Mouse (Mus musculus) neural tube, embryonic 14.5 days (tissue): ENCODE measurements around the gene Trpm2. TPM values are rescaled to one million over a fixed set of nuclear protein-coding genes. Genes with fewer than 3 reads are reported as not detected.
A peak's percentile ranks its signal among the peaks of the same experiment; 100 is the strongest.

Experiments
- ATAC-seq: fragments of 200-750 bp; cut with Nextera tagmentation; 2 replicates; pipeline ENCODE4 v1.8.0; 2017; ENCODE audit warnings: low read depth, mild to moderate bottlenecking, moderate TSS enrichment, moderate library complexity
- H3K27ac ChIP-seq: fragments of 300-500 bp; sonication (generic); 2 replicates; pipeline ENCODE4 v1.5.1; 2014; ENCODE audit warnings: low read depth, mild to moderate bottlenecking, control low read depth, low read length, moderate library complexity, mixed read lengths
- H3K27me3 ChIP-seq: fragments of 300-500 bp; sonication (generic); 2 replicates; pipeline ENCODE4 v1.6.1; 2014; ENCODE audit warnings: low read length; ENCODE audit not compliant: control insufficient read depth, insufficient read depth
- H3K36me3 ChIP-seq: fragments of 300-500 bp; sonication (generic); 2 replicates; pipeline ENCODE4 v1.6.1; 2014; ENCODE audit warnings: low read length, mixed read lengths; ENCODE audit not compliant: control insufficient read depth, insufficient read depth
- H3K4me1 ChIP-seq: fragments of 300-500 bp; sonication (generic); 2 replicates; pipeline ENCODE4 v1.6.1; 2014; ENCODE audit warnings: low read length; ENCODE audit not compliant: control insufficient read depth, insufficient read depth
- H3K4me2 ChIP-seq: fragments of 300-500 bp; sonication (generic); 2 replicates; pipeline ENCODE4 v1.6.1; 2014; ENCODE audit warnings: mild to moderate bottlenecking, low read depth, low read length, control low read depth
- H3K4me3 ChIP-seq: fragments of 300-500 bp; sonication (generic); 2 replicates; pipeline ENCODE4 v1.5.1; 2014; ENCODE audit warnings: low read depth, low read length, control low read depth, mixed read lengths
- H3K9ac ChIP-seq: fragments of 300-500 bp; sonication (generic); replicated peaks from 2 replicates; pipeline ENCODE4 v1.6.1; 2014; ENCODE audit warnings: low read depth, mild to moderate bottlenecking, control low read depth, low read length, mixed read lengths
- H3K9me3 ChIP-seq: fragments of 300-500 bp; sonication (generic); 2 replicates; pipeline ENCODE4 v1.6.1; 2016; ENCODE audit warnings: low read length; ENCODE audit not compliant: control insufficient read depth
- WGBS: fragments of 180-500 bp; shearing (Covaris S2); extraction: QIAGEN DNeasy Blood & Tissue Kit; methylation state at CpG from one replicate; pipeline ENCODE4 v1.1.7; 2014; 5-methylcytosine and 5-hydroxymethylcytosine counted together
- polyA plus RNA-seq: library from polyadenylated mRNA; unstranded; fragments of >200 nt; fragmentation: Nextera tagmentation; extraction: Ambion mirVana; gene quantifications from 2 replicates; pipeline ENCODE4 v1.2.1, GENCODE M21; 2014

The Trpm2 gene
- polyA plus RNA-seq, 1 experiment from 2014 or later, result 9.2 TPM

DNA sequence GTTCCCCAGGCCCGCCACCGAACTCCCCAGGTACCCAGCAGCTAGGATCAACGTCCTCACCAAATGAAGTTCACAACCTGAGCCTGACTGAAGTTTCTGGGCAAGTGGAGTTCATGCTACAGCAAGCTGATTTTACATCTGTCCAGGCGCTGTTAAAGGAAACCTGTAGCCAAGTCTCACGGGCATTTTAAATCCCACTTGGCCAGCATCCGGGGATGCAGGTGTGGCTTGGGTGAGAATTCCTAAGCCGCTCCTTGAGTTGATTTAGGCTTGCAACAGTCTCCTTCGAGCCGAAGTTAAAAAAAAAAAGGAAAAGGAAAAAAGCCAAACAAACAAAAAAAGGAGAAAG is 39.6 kb upstream of the Trpm2 start, which contains the start of gene Pfkl:
Pfkl (minus strand) TSS at position 139 of the 349 bp plus-strand sequence.
- H3K4me3 ChIP-seq, result peak within 1 kb of the TSS; percentile 81
- no peak for ATAC-seq

DNA sequence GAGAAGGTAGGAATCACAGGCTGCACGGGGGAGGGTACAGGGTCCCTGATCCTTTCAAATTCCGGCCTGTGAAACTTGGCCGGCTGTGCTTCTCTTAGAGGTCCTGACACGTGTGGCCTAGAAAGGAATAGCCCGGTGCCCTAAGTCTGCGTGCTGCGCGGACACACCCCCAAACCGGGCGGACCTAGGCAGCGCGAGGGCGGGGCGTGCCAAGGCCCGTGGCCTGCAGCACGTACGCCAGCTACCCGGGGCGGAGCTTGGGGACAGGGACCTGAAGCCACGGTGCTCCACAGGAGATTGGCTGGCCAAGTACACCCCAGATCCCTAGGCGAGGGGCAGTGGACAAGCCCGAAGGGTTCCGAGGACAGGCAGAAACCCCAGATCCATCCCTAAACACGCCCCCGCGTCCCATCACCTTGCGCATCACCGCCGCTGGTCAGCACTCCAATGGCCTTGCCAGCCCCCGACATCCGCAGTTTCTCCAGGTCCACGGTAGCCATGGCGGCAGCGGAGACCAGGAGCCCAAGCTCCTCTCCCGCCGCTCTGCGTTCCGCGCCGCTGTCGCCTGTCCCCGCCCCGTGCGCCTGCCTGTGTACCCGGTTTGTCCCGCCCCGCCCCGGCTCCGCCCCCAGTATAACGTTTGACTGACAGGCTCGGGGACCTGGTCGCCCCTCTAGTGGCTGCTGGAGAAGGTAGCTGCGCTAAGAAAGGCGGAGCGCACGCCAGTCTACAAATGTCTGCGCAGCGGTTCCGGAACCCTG is 39.0 kb upstream of the Trpm2 start:
- Histone ChIP-seq H3K36me3 (no peaks in the 10 kb centered on the region), H3K4me3 (peak overlapping the region; percentile 81), H3K27me3 (no peaks in the 10 kb centered on the region), H3K9me3 (no peaks in the 10 kb centered on the region), H3K4me1 (peaks cover 19% of the 10 kb centered on the region), H3K9ac (peak overlapping the region; percentile 84), H3K4me2 (peak overlapping the region; percentile 68), H3K27ac (peak overlapping the region; percentile 94)
- under 1% methylated on average over 47 of the region's 59 CpGs for WGBS
- peak; percentile 97 for ATAC-seq

More for the DNA sequence above, 39.6 kb upstream of the Trpm2 start, which contains the start of gene Pfkl:
- no peaks in the 10 kb centered on the region for H3K9me3 ChIP-seq
- H3K27ac ChIP-seq, result peak within 1 kb of the TSS; percentile 94
- no peaks in the 10 kb centered on the region for H3K27me3 ChIP-seq
- H3K36me3 ChIP-seq, result no peaks in the 10 kb centered on the region
- WGBS, result under 1% methylated on average over 9 of the region's 9 CpGs
- peak within 1 kb of the TSS; percentile 68 for H3K4me2 ChIP-seq
- peaks cover 19% of the 10 kb centered on the region for H3K4me1 ChIP-seq
- peak within 1 kb of the TSS; percentile 84 for H3K9ac ChIP-seq

DNA sequence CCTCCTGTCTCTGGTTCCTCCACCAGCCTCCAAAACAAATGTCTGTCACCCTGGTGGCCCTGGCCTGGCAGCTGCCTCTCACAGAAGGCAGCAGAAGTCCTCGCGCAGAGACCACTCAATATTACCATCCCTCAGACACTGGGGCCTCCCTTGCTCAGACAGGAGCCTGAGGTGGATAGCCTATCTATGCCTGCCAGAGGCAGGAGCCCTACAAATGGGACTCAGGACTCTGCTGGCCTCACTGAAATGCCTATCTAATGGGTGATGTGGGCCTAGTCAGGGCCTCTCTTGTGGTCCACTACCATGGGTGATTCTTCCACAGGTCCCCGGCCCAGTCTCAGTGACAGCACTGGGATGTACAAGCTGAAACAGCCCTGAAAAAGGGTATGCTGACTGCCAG is 37.8 kb upstream of the Trpm2 start:
- ATAC-seq, result no peak
- Histone ChIP-seq H3K9me3 (no peaks in the 10 kb centered on the region), H3K36me3 (no peaks in the 10 kb centered on the region), H3K4me2 (peak overlapping the region; percentile 68), H3K4me3 (peak overlapping the region; percentile 81), H3K4me1 (peaks cover 19% of the 10 kb centered on the region), H3K27ac (no peak overlapping the region), H3K9ac (0 out of 2 replicates have a peak overlapping the region, but pooled peaks have one; percentile 17), H3K27me3 (no peaks in the 10 kb centered on the region)
- WGBS, result 68% methylated on average over 3 of the region's 3 CpGs

DNA sequence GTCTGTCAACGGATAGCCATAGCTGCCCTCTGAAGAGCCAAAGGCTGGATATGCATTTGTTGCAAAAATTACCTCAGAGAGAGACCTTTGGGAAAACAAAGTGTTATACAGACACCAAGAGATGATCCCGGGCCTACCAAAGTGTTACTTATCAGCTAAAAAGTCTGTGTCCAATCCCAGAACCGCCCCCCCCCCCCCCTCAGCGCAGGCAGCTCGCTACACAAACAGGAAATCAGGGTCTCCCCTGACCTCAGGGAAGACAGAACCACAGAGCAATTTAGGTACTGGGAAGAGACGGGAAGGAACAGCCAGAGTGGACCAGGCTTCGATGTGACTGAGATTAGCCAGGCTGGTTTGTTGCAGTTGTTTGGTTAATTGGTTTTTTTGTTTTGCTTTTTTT is 36.8 kb upstream of the Trpm2 start:
- H3K4me2 ChIP-seq, result 0 out of 2 replicates have a peak overlapping the region, but pooled peaks have one; percentile 6
- H3K4me1 ChIP-seq, result peaks cover 19% of the 10 kb centered on the region
- no peak overlapping the region for H3K4me3 ChIP-seq
- no peak overlapping the region for H3K27ac ChIP-seq
- no peak for ATAC-seq
- no peaks in the 10 kb centered on the region; the same call in 1 of the 2 replicates for H3K36me3 ChIP-seq
- 23% methylated on average over 7 of the region's 7 CpGs for WGBS
- no peaks in the 10 kb centered on the region for H3K9me3 ChIP-seq
- no peaks in the 10 kb centered on the region for H3K27me3 ChIP-seq
- no peak overlapping the region for H3K9ac ChIP-seq

- no peak for ATAC-seq
- no peaks in the 10 kb centered on the region; the same call in 1 of the 2 replicates for H3K36me3 ChIP-seq
- WGBS, result 91% methylated on average over 4 of the region's 4 CpGs
- no peak overlapping the region for H3K4me2 ChIP-seq
- H3K4me1 ChIP-seq, result peaks cover 19% of the 10 kb centered on the region
- no peak overlapping the region for H3K9ac ChIP-seq
- H3K27me3 ChIP-seq, result no peaks in the 10 kb centered on the region
- no peaks in the 10 kb centered on the region for H3K9me3 ChIP-seq
- H3K4me3 ChIP-seq, result no peak overlapping the region
- H3K27ac ChIP-seq, result no peak overlapping the region
Observed at GRCm38 (mm10) chr10:78005791-78006438, 35.6 kb upstream of the Trpm2 start.

DNA sequence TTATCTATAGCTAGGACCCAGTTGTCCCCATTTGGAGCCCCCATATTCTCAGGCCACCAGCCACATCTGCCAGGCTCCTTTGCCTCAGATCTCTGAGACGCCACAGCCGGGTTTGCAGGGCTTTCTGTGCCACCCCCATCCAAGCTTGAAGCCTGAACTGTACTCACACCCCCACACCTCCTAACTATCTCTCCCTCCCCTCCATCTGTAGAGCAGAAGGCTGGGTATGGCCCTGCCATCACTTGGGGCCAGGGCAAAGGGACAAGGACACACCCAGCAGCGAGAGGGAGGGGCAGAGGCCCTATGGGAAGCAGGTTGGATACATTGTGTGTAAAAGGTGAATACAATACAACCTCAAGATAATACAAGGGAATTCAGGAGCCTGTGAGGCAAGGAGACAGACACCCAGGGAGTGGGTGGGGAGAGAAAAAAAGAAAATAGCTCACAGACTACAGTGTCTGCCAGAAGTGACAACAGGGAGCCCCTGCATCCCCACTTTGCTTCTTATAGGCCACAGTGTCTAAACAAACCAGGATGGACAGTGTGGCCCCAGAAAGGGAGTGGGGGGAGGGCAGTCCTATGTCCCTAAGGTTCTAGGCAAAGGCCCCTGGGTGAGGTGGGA is 34.2 kb upstream of the Trpm2 start:
- Histone ChIP-seq H3K4me2 (no peak overlapping the region), H3K27me3 (no peaks in the 10 kb centered on the region), H3K36me3 (peaks cover 13% of the 10 kb centered on the region), H3K9me3 (no peaks in the 10 kb centered on the region), H3K4me1 (peaks cover 19% of the 10 kb centered on the region), H3K27ac (no peak overlapping the region), H3K9ac (no peak overlapping the region), H3K4me3 (no peak overlapping the region)
- 86% methylated on average over 3 of the region's 3 CpGs for WGBS
- ATAC-seq, result no peak

- no peak for ATAC-seq
- peaks cover 22% of the 10 kb centered on the region for H3K36me3 ChIP-seq
- no peak overlapping the region for H3K9ac ChIP-seq
- H3K27ac ChIP-seq, result no peak overlapping the region
- peaks cover 8% of the 10 kb centered on the region; the same call in 1 of the 2 replicates for H3K4me1 ChIP-seq
- H3K4me3 ChIP-seq, result no peak overlapping the region
- no peak overlapping the region for H3K4me2 ChIP-seq
- WGBS, result 95% methylated on average over 2 of the region's 2 CpGs
- H3K27me3 ChIP-seq, result no peaks in the 10 kb centered on the region
- no peaks in the 10 kb centered on the region for H3K9me3 ChIP-seq
Observed at GRCm38 (mm10) chr10:78002316-78002715, 32.0 kb upstream of the Trpm2 start.

DNA sequence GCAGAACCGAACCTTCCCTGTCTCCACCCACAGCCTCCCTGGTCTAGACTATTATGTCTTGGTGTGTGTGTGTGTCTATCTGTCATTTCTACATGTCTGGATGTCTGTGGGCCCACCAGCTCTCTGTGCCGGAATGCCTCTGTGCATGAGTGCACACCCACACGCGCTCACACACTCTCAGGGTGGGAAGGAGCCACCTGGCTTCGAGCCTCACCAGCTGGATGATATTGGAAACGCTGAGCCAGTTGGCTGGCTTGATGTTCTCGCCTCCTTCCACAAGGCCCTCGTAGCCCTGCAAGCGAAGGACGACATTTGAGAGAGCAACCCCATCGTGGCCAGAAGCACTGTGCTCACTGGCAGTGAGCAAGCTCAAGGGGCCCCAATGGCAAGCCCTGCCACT is 31.4 kb upstream of the Trpm2 start:
- Histone ChIP-seq H3K36me3 (peaks cover 22% of the 10 kb centered on the region), H3K4me1 (peaks cover 5% of the 10 kb centered on the region; the same call in 1 of the 2 replicates), H3K4me3 (no peak overlapping the region), H3K9ac (no peak overlapping the region), H3K27ac (no peak overlapping the region), H3K4me2 (no peak overlapping the region), H3K9me3 (no peaks in the 10 kb centered on the region), H3K27me3 (no peaks in the 10 kb centered on the region)
- no peak for ATAC-seq
- 96% methylated on average over 11 of the region's 11 CpGs for WGBS

DNA sequence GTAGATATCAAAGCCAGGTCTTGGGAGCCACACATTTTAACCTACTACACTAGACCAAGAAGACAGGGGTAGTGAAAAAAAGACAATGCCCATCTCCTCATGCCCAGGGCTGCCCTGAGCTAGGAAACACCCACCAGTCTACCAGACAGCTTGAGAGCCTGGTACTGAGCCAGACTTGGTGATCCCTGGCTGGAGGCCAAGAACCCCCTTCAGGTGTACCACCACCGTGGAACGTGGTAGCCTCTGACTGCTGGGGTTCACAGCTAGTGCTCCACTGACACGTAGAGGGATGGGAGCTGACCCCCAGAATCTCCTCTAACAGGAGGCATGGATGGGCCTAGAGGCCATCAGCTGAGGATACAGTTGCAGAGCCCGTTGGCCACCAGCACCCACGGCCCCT is 29.8 kb upstream of the Trpm2 start:
- no peak overlapping the region for H3K9ac ChIP-seq
- H3K4me1 ChIP-seq, result no peaks in the 10 kb centered on the region
- 96% methylated on average over 5 of the region's 5 CpGs for WGBS
- H3K4me3 ChIP-seq, result no peak overlapping the region
- ATAC-seq, result no peak
- no peaks in the 10 kb centered on the region for H3K9me3 ChIP-seq
- H3K27me3 ChIP-seq, result no peaks in the 10 kb centered on the region
- H3K27ac ChIP-seq, result no peak overlapping the region
- no peak overlapping the region for H3K4me2 ChIP-seq
- H3K36me3 ChIP-seq, result peaks cover 29% of the 10 kb centered on the region
